Mouse (Mus musculus): Measurements from ENCODE around the gene Nyap1. TPM values are rescaled to one million over a fixed set of nuclear protein-coding genes. Genes with fewer than 3 reads are reported as not detected.
A peak's percentile ranks its signal among the peaks of the same experiment; 100 is the strongest.

Gene Nyap1
- polyA plus RNA-seq, 1 experiment from 2014 or later, result 1.2 TPM

DNA sequence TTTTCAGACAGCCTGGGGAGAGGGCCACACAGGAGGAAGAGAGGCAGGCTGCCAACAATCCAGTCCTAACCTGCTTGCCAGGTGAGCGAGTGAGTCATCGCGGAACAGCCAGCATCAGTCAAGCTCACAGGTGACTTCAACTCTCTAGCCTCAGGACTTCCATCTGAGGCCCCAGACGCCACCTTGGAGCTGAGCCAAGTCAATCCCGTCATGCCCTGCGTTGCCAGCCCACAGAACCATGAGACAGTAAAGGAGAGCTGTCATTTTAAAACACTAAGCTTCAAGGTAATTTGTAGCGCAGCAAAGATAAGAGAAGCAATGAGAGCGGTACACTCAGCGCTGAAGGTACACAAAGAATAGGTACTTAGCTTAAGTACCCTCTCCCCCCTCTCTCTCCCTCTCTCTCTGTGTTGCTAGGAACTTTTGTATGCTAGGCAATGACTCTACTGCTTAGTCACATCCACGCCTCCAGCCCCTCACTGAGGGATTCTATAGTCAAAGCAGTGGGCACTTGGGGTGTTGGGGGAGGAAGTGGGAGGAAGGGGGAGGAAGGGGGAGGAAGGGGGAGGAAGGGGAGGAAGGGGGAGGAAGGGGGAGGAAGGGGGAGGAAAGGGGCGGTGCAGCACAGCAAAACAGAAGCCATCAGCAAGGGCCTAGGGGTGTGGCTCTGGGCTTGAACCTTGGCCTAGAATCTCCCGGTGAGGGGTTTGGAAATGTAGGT lies 34.3 kb downstream of the Nyap1 start:
- no peak for TF ChIP-seq CTCF (IDR thresholded peaks at IDR 0.05; ENCODE audit: low read depth)
- H3K27ac ChIP-seq, result peak overlapping the region; percentile 34; the same call in 1 of the 2 replicates
- no peaks in the 10 kb centered on the region for H3K36me3 ChIP-seq (ENCODE audit: insufficient read depth, low read length)
- 52% methylated on average over 12 of the region's 12 CpGs for WGBS
- H3K27me3 ChIP-seq (ENCODE audit: insufficient read depth, low read length), result no peaks in the 10 kb centered on the region
- no peaks in the 10 kb centered on the region for H3K4me1 ChIP-seq (replicated peaks; ENCODE audit: insufficient read depth, low read length)
- H3K4me2 ChIP-seq (ENCODE audit: low read length), result no peak overlapping the region
- DNase-seq (ENCODE audit: low spot score) (peak; percentile 61), ATAC-seq (replicated peaks; ENCODE audit: low FRiP score, low read depth) (peak; percentile 87)
- H3K9ac ChIP-seq (ENCODE audit: low read depth, low read length), result no peak overlapping the region
- H3K9me3 ChIP-seq (replicated peaks; ENCODE audit: low read length), result no peaks in the 10 kb centered on the region
- no peak overlapping the region for H3K4me3 ChIP-seq (replicated peaks; ENCODE audit: low read depth, low read length)

- no peak for TF ChIP-seq CTCF (IDR thresholded peaks at IDR 0.05; ENCODE audit: low read depth)
- Histone ChIP-seq H3K27me3 (ENCODE audit: insufficient read depth, low read length) (no peaks in the 10 kb centered on the region), H3K4me1 (replicated peaks; ENCODE audit: insufficient read depth, low read length) (no peaks in the 10 kb centered on the region), H3K9ac (ENCODE audit: low read depth, low read length) (no peak overlapping the region), H3K9me3 (replicated peaks; ENCODE audit: low read length) (no peaks in the 10 kb centered on the region), H3K36me3 (ENCODE audit: insufficient read depth, low read length) (no peaks in the 10 kb centered on the region), H3K27ac (no peak overlapping the region), H3K4me3 (replicated peaks; ENCODE audit: low read depth, low read length) (no peak overlapping the region), H3K4me2 (ENCODE audit: low read length) (no peak overlapping the region)
- WGBS, result 37% methylated on average over 6 of the region's 6 CpGs
- ATAC-seq (replicated peaks; ENCODE audit: low FRiP score, low read depth) (no peak), DNase-seq (ENCODE audit: low spot score) (no peak)
Observed at GRCm38 (mm10) chr5:137705242-137705641, 36.2 kb downstream of the Nyap1 start.

GRCm38 (mm10) chr5:137699850-137700249 lies 41.6 kb downstream of the Nyap1 start:
- Histone ChIP-seq H3K9ac (ENCODE audit: low read depth, low read length) (no peak overlapping the region), H3K36me3 (ENCODE audit: insufficient read depth, low read length) (no peaks in the 10 kb centered on the region), H3K27ac (no peak overlapping the region), H3K9me3 (replicated peaks; ENCODE audit: low read length) (no peaks in the 10 kb centered on the region), H3K27me3 (ENCODE audit: insufficient read depth, low read length) (no peaks in the 10 kb centered on the region), H3K4me2 (ENCODE audit: low read length) (no peak overlapping the region), H3K4me1 (replicated peaks; ENCODE audit: insufficient read depth, low read length) (no peaks in the 10 kb centered on the region), H3K4me3 (replicated peaks; ENCODE audit: low read depth, low read length) (no peak overlapping the region)
- 56% methylated on average over 2 of the region's 2 CpGs for WGBS
- ATAC-seq (replicated peaks; ENCODE audit: low FRiP score, low read depth) (no peak), DNase-seq (ENCODE audit: low spot score) (no peak)
- no peak for TF ChIP-seq CTCF (IDR thresholded peaks at IDR 0.05; ENCODE audit: low read depth)

DNA sequence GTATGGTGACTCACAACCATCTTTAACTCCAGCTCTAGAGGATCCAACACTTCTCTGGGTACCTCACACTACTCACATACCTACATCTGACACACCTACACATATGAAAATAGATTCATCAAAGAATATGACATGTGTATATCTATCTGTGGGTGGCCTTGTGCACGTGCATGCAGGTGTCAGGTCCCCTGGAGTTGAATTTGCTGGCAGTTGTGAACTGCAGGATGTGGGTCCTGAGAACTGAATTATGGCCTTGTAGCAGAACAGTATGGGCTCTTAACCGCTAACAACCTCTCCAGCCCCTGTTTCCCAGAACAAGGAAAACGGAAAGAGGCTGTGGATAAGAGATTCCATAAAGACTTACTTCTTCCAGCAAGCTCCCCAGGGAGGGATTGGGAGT lies 42.3 kb downstream of the Nyap1 start:
- no peak overlapping the region for H3K4me3 ChIP-seq (replicated peaks; ENCODE audit: low read depth, low read length)
- ATAC-seq (replicated peaks; ENCODE audit: low FRiP score, low read depth) (no peak), DNase-seq (ENCODE audit: low spot score) (no peak)
- H3K27me3 ChIP-seq (ENCODE audit: insufficient read depth, low read length), result no peaks in the 10 kb centered on the region
- H3K4me2 ChIP-seq (ENCODE audit: low read length), result no peak overlapping the region
- H3K9me3 ChIP-seq (replicated peaks; ENCODE audit: low read length), result no peaks in the 10 kb centered on the region
- no peak overlapping the region for H3K9ac ChIP-seq (ENCODE audit: low read depth, low read length)
- H3K36me3 ChIP-seq (ENCODE audit: insufficient read depth, low read length), result no peaks in the 10 kb centered on the region
- no peak overlapping the region for H3K27ac ChIP-seq
- no peak for TF ChIP-seq CTCF (IDR thresholded peaks at IDR 0.05; ENCODE audit: low read depth)
- WGBS, result 57% methylated on average over 3 of the region's 3 CpGs
- no peaks in the 10 kb centered on the region for H3K4me1 ChIP-seq (replicated peaks; ENCODE audit: insufficient read depth, low read length)

- ATAC-seq (replicated peaks; ENCODE audit: low FRiP score, low read depth) (no peak), DNase-seq (ENCODE audit: low spot score) (no peak)
- H3K27ac ChIP-seq, result no peak overlapping the region
- H3K4me3 ChIP-seq (replicated peaks; ENCODE audit: low read depth, low read length), result no peak overlapping the region
- no peaks in the 10 kb centered on the region for H3K27me3 ChIP-seq (ENCODE audit: insufficient read depth, low read length)
- H3K9ac ChIP-seq (ENCODE audit: low read depth, low read length), result no peak overlapping the region
- no peaks in the 10 kb centered on the region for H3K36me3 ChIP-seq (ENCODE audit: insufficient read depth, low read length)
- H3K9me3 ChIP-seq (replicated peaks; ENCODE audit: low read length), result no peaks in the 10 kb centered on the region
- no peak overlapping the region for H3K4me2 ChIP-seq (ENCODE audit: low read length)
- no peak for TF ChIP-seq CTCF (IDR thresholded peaks at IDR 0.05; ENCODE audit: low read depth)
- WGBS, result 68% methylated on average over 4 of the region's 4 CpGs
- no peaks in the 10 kb centered on the region for H3K4me1 ChIP-seq (replicated peaks; ENCODE audit: insufficient read depth, low read length)
Observed at GRCm38 (mm10) chr5:137695930-137696329, 45.5 kb downstream of the Nyap1 start.

- 69% methylated on average over 3 of the region's 3 CpGs for WGBS
- DNase-seq (ENCODE audit: low spot score), result no peak
- Histone ChIP-seq H3K4me2 (ENCODE audit: low read length) (no peak overlapping the region), H3K27ac (no peak overlapping the region), H3K9me3 (replicated peaks; ENCODE audit: low read length) (no peaks in the 10 kb centered on the region), H3K4me3 (replicated peaks; ENCODE audit: low read depth, low read length) (no peak overlapping the region), H3K9ac (ENCODE audit: low read depth, low read length) (no peak overlapping the region), H3K27me3 (ENCODE audit: insufficient read depth, low read length) (no peaks in the 10 kb centered on the region), H3K4me1 (replicated peaks; ENCODE audit: insufficient read depth, low read length) (no peaks in the 10 kb centered on the region), H3K36me3 (ENCODE audit: insufficient read depth, low read length) (no peaks in the 10 kb centered on the region)
- TF ChIP-seq CTCF (IDR thresholded peaks at IDR 0.05; ENCODE audit: low read depth), result no peak
- ATAC-seq (replicated peaks; ENCODE audit: low FRiP score, low read depth), result no peak
Observed at GRCm38 (mm10) chr5:137694796-137695195, 46.6 kb downstream of the Nyap1 start.

DNA sequence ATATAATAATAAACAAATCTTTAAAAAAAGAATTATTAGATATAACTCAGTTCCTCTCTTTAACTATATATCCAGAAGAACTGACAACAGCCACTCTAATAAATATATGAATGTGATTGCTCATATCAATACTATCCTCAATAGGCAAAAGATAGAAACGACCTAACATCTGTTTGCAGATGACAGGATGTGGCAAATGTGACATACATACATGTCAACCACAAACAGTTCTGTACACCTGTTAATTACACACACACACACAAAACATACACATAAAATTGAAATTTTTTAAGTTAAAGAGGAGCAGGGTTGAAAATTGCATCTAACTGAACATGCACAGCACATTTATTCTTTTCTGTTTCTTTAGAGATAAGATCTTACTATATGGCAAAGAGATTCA lies 49.5 kb downstream of the Nyap1 start:
- WGBS, result 73% methylated on average over 1 of the region's 1 CpGs
- TF ChIP-seq CTCF (IDR thresholded peaks at IDR 0.05; ENCODE audit: low read depth), result no peak
- ATAC-seq (replicated peaks; ENCODE audit: low FRiP score, low read depth) (no peak), DNase-seq (ENCODE audit: low spot score) (no peak)
- Histone ChIP-seq H3K27me3 (ENCODE audit: insufficient read depth, low read length) (no peaks in the 10 kb centered on the region), H3K27ac (no peak overlapping the region), H3K9ac (ENCODE audit: low read depth, low read length) (no peak overlapping the region), H3K4me3 (replicated peaks; ENCODE audit: low read depth, low read length) (no peak overlapping the region), H3K9me3 (replicated peaks; ENCODE audit: low read length) (no peaks in the 10 kb centered on the region), H3K4me2 (ENCODE audit: low read length) (no peak overlapping the region), H3K4me1 (replicated peaks; ENCODE audit: insufficient read depth, low read length) (no peaks in the 10 kb centered on the region), H3K36me3 (ENCODE audit: insufficient read depth, low read length) (no peaks in the 10 kb centered on the region)

All from kidney, postnatal 0 days (tissue).